Mouse (Mus musculus) effector memory CD4-positive, alpha-beta T cell, adult 7 months (primary cell): ENCODE results near the gene Gm20075. TPM values are rescaled to one million over a fixed set of nuclear protein-coding genes. Genes with fewer than 3 reads are reported as not detected.

Experiments
- polyA plus RNA-seq: library from polyadenylated mRNA; unstranded; fragments of 100-300 nt; shearing (Covaris generic); gene quantifications from one replicate; pipeline ENCODE4 v1.2.1, GENCODE M21; 2017

Gm20075 gene
- polyA plus RNA-seq, result 10.5 TPM

GRCm38 (mm10) chr13:96081276-96081675 lies at the start of gene Gm20075:
Gm20075 (minus strand) TSS chr13:96081376.

GRCm38 (mm10) chr13:96081754-96082153 lies 578 bp upstream of the Gm20075 start, which contains the start of gene Gm17190:
Gm17190 (plus strand) TSS chr13:96082054.

Other genes starting within 250 kb of the Gm20075 start
- gene Iqgap2, start 189.5 kb downstream of the Gm20075 start, polyA plus RNA-seq, result 56.6 TPM
- not detected for gene Gm17190, start 678 bp upstream of the Gm20075 start, polyA plus RNA-seq
- 4.7 TPM for gene Sv2c, start 51.2 kb upstream of the Gm20075 start, polyA plus RNA-seq